Mouse (Mus musculus): ENCODE data around the gene Gm15155. TPM values are rescaled to one million over a fixed set of nuclear protein-coding genes. Genes with fewer than 3 reads are reported as not detected.
A peak's percentile ranks its signal among the peaks of the same experiment; 100 is the strongest.

Gene Gm15155
- not detected in 2 replicates for polyA plus RNA-seq (2015; fragmentation: Nextera tagmentation; extraction: Ambion mirVana)

DNA sequence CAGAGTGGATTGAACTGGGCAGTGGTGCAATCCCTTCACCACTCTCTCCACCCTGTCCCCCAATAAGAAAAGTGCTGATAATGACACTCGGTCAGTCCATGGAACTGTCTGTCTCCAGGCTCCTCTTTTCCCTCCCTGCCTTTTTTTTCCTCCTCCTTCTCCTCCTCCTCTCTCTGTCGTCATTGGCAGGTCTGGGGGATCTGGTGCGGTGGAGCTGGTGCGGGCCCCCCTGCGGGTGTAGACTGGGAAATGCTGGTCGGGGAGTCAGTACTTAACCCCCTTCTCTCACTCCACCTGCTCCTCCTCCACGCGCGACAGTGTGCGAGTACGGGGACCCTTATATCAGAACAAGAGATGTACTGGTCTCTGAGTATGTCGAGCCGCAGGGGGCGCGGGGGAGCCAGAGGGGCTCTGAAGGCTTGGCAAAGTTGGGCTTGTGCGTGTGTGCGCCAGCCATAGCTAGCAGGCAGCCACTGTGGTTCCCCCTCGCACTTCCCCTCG is at the start of gene Gm15155:
Gene Gm15155 (plus strand): TSS at position 401 of the 501 bp plus-strand sequence.
- Histone ChIP-seq H3K27me3 (replicated peaks) (peaks cover 57% of the 10 kb centered on the region), H3K36me3 (no peaks in the 10 kb centered on the region), H3K4me1 (peaks cover 7% of the 10 kb centered on the region), H3K27ac (replicated peaks) (no peak within 1 kb of the TSS), H3K9me3 (no peaks in the 10 kb centered on the region), H3K9ac (0 out of 2 replicates have a peak within 1 kb of the TSS, but pooled peaks have one; percentile 50), H3K4me3 (peak within 1 kb of the TSS; percentile 57), H3K4me2 (peak within 1 kb of the TSS; percentile 83)
- ATAC-seq (ENCODE audit: extremely low read depth, insufficient number of reproducible peaks, low FRiP score, low TSS enrichment) = no peak
- 16% methylated on average over 19 of the region's 19 CpGs for WGBS

DNA sequence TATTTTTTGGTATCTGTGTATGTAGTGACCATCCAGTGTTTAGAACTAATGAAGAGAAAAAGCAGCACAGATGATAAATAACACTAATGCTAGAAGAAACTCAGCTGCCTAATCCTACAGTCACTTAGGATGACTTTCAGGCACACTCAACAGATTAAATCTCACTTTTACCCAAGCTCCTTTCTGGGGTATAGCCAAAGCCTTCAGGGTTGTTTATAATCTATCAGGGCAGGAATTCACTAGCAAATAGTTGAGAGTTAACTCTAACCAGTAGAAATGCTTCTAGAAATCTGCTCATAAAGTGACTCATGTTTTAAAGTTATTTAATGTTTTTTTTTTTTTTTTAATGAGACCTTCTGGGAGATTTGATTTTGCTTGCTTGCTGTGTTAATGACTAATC is 44.8 kb upstream of the Gm15155 start:
- no peak for ATAC-seq (ENCODE audit: extremely low read depth, insufficient number of reproducible peaks, low FRiP score, low TSS enrichment)
- Histone ChIP-seq H3K9me3 (no peaks in the 10 kb centered on the region), H3K9ac (no peak overlapping the region), H3K27me3 (replicated peaks) (no peaks in the 10 kb centered on the region), H3K4me2 (no peak overlapping the region), H3K4me3 (no peak overlapping the region), H3K4me1 (no peaks in the 10 kb centered on the region), H3K36me3 (no peaks in the 10 kb centered on the region), H3K27ac (replicated peaks) (no peak overlapping the region)

DNA sequence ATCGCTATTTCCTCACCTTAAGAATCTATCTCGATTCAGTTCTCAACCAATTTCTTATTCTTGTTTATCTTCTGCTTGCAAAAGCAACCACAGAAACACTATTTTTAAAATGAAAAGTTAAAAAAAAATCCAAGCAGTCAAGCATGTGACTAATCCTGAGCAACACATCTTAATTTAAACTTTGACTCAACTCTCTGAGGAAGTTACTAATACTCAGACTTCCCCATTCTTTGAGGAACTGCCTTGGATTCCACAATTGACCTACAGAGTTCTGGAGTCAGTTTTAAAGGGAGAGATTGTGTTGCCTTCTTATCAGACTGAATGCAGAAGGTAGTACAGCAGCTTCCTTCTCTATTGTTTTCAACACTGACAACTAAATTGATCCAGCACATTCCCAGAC is 40.0 kb upstream of the Gm15155 start:
- Histone ChIP-seq H3K27me3 (replicated peaks) (no peaks in the 10 kb centered on the region), H3K4me2 (no peak overlapping the region), H3K36me3 (no peaks in the 10 kb centered on the region), H3K9me3 (no peaks in the 10 kb centered on the region), H3K9ac (no peak overlapping the region), H3K4me1 (no peaks in the 10 kb centered on the region), H3K27ac (replicated peaks) (no peak overlapping the region), H3K4me3 (no peak overlapping the region)
- 64% methylated on average over 2 of the region's 2 CpGs for WGBS
- no peak for ATAC-seq (ENCODE audit: extremely low read depth, insufficient number of reproducible peaks, low FRiP score, low TSS enrichment)

DNA sequence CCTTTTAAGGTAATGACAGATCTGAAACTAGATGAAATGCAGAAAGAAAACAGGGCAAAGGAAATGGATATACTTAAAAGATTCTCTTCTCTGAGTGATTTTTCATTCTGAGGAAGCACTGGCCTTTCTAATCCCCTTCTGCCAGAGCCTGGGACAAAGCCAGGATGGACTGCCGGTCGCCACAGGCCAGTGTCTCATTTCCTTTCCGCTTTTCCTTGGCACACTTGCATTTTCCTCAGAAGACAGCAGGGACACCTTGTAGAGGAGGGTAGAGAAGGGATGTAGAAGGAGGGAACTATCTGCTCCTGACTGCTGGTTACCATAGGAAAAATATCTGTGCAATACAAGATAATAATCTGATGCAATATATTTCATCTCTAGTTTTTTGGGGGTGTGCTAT is 33.1 kb upstream of the Gm15155 start:
- no peak overlapping the region for H3K9ac ChIP-seq
- no peak overlapping the region for H3K4me3 ChIP-seq
- no peaks in the 10 kb centered on the region for H3K36me3 ChIP-seq
- H3K27me3 ChIP-seq (replicated peaks) = no peaks in the 10 kb centered on the region
- no peaks in the 10 kb centered on the region for H3K9me3 ChIP-seq
- ATAC-seq (ENCODE audit: extremely low read depth, insufficient number of reproducible peaks, low FRiP score, low TSS enrichment) = no peak
- 58% methylated on average over 3 of the region's 3 CpGs for WGBS
- no peaks in the 10 kb centered on the region for H3K4me1 ChIP-seq
- no peak overlapping the region for H3K27ac ChIP-seq (replicated peaks)
- H3K4me2 ChIP-seq = no peak overlapping the region

DNA sequence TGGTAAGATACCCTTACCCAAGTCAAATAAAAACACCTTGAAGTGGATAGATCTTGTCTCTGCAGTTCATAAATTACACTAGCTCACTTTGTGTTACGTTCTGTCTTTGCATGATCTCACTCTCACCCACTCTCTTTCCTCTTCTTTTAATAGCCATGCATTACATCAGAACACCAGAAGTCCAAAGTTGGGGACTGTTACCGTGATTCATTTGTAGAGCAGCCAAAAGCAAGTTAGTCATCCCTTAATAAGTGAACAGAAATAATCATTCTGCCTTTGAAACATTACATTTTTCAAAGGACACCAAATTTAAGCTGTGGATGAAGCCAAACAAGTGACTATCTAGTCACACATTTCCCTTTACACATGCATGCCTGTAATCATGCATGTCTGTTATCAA is 32.1 kb upstream of the Gm15155 start:
- Histone ChIP-seq H3K27ac (replicated peaks) (no peak overlapping the region), H3K9ac (no peak overlapping the region), H3K4me3 (no peak overlapping the region), H3K27me3 (replicated peaks) (no peaks in the 10 kb centered on the region), H3K36me3 (no peaks in the 10 kb centered on the region), H3K4me2 (no peak overlapping the region), H3K4me1 (no peaks in the 10 kb centered on the region), H3K9me3 (no peaks in the 10 kb centered on the region)
- ATAC-seq (ENCODE audit: extremely low read depth, insufficient number of reproducible peaks, low FRiP score, low TSS enrichment) = no peak
- 51% methylated on average over 2 of the region's 2 CpGs for WGBS

DNA sequence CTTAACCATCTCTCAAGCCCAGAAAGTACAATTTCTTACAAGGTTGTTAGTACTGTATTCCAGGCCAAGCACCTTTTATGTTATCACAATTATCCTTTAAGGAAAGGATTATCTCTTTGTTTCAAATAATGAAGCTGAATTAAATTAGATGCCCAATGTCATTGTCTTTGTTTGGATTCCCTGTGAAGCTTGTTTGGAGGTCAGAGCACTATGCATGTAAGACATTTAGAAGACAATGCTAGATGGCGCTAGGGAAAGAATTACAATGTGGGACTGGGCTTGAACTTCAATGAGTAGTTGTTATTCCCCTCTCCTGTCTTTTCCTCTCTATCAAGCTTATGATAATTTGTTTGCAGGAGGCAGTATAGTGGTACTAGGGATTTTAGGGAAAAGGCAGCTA is 29.9 kb upstream of the Gm15155 start:
- 46% methylated on average over 1 of the region's 1 CpGs for WGBS
- H3K4me2 ChIP-seq = no peak overlapping the region
- ATAC-seq (ENCODE audit: extremely low read depth, insufficient number of reproducible peaks, low FRiP score, low TSS enrichment) = no peak

DNA sequence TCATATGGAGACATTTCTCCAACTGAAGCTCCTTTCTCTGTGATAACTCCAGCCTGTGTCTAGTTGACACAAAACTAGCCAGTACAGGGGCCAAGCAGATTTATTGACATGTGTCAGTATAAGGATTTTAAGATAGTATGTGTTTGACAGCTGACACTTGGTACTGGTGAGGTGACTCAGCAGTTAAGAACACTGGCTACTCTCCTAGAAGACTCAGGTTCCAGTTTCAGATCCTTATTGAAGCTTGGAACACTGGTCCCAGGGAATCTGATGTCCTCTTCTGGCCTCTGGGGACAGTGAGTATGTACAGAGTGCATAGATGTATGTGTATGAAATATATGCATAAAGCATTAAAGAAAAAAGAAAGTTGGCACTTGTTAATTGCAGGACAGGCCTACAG is 28.2 kb upstream of the Gm15155 start:
- Histone ChIP-seq H3K27me3 (replicated peaks) (no peaks in the 10 kb centered on the region), H3K9ac (no peak overlapping the region), H3K4me1 (no peaks in the 10 kb centered on the region), H3K4me3 (no peak overlapping the region), H3K9me3 (no peaks in the 10 kb centered on the region), H3K27ac (replicated peaks) (no peak overlapping the region), H3K36me3 (no peaks in the 10 kb centered on the region), H3K4me2 (no peak overlapping the region)
- no peak for ATAC-seq (ENCODE audit: extremely low read depth, insufficient number of reproducible peaks, low FRiP score, low TSS enrichment)

More for the DNA sequence above, 29.9 kb upstream of the Gm15155 start:
- no peaks in the 10 kb centered on the region for H3K27me3 ChIP-seq (replicated peaks)
- no peaks in the 10 kb centered on the region for H3K9me3 ChIP-seq
- H3K27ac ChIP-seq (replicated peaks) = no peak overlapping the region
- H3K4me3 ChIP-seq = no peak overlapping the region
- no peaks in the 10 kb centered on the region for H3K36me3 ChIP-seq
- H3K4me1 ChIP-seq = no peaks in the 10 kb centered on the region
- no peak overlapping the region for H3K9ac ChIP-seq

DNA sequence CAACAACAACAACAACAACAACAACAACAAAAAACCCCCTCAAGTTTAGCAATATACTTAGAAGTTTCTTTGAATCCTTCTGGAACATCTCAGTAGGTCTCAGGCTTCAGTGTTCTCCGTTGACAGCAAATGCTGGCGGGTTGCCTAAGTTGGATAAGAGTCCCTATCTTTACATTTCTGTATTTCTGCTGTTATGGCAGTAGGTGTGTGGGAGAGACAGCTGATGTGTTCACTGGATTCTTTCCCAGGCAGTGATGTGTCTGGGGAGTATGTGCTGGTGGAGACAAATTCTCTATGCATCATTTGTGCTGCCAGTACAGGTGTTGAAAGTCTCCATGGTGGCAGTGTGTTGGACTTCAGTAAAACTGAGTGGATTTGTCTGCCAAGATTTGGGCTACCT is 23.3 kb upstream of the Gm15155 start:
- Histone ChIP-seq H3K4me1 (no peaks in the 10 kb centered on the region), H3K27ac (replicated peaks) (no peak overlapping the region), H3K9ac (no peak overlapping the region), H3K36me3 (no peaks in the 10 kb centered on the region), H3K4me3 (no peak overlapping the region), H3K9me3 (no peaks in the 10 kb centered on the region), H3K4me2 (no peak overlapping the region), H3K27me3 (replicated peaks) (no peaks in the 10 kb centered on the region)
- 55% methylated on average over 2 of the region's 2 CpGs for WGBS
- ATAC-seq (ENCODE audit: extremely low read depth, insufficient number of reproducible peaks, low FRiP score, low TSS enrichment) = no peak

DNA sequence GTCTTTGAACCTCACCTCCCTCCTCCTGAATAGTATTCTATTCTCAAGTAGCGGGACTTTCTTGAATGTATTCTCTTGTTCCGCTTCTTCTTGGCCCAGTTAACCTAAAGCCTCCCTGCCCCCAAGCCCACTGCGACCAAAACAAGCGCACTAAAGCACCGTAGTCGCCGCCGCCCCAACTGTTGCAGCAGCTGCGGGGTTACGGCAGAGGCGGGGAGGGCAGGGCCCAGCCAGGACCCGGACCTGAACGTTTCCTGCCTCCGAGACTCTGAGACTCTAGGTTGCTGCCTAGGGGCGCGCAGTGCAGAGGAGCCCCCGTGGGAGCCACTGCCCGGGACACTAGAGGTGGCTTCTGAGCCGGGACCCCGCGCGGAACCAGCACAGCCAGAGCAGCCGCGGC is 2.0 kb upstream of the Gm15155 start:
- H3K4me3 ChIP-seq = peak overlapping the region; percentile 57
- peak overlapping the region; percentile 83 for H3K4me2 ChIP-seq
- 6% methylated on average over 24 of the region's 24 CpGs for WGBS
- no peaks in the 10 kb centered on the region for H3K9me3 ChIP-seq
- H3K9ac ChIP-seq = peak overlapping the region; percentile 33; the same call in 1 of the 2 replicates
- no peak overlapping the region for H3K27ac ChIP-seq (replicated peaks)
- ATAC-seq (ENCODE audit: extremely low read depth, insufficient number of reproducible peaks, low FRiP score, low TSS enrichment) = no peak
- H3K36me3 ChIP-seq = no peaks in the 10 kb centered on the region
- peaks cover 7% of the 10 kb centered on the region for H3K4me1 ChIP-seq
- peaks cover 57% of the 10 kb centered on the region for H3K27me3 ChIP-seq (replicated peaks)

DNA sequence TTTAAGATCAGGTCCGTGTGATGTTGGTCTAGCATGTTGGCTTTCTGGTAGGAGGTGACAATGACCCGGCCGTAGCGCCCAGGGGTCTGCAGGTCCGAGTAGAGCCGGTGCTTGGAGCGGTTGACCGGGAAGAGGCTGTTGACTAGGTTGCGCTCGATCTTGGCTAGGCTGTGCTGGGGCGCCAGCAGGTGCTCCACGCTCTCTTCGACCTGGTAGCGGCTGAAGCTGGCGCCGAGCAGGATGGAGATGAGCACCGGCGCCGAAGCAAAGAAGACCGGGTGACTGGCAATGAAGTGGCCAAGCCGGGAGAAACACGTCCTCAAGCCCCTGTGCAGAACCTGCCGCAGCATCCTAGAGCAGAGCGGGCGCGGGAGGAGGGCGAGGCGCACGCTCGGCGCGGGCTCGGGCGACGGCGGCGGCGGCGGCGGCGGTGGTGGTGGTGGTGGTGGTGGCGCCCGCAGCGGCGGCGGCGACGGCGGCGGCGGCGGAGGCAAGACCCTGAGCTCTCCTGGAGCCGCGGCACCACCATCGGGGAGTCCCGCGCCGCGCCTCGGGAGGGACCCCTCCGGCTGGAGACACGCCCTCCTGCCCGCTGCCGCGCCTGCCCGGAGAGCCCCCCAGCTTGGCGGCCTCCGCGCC is 1.5 kb upstream of the Gm15155 start:
- H3K27ac ChIP-seq (replicated peaks) = no peak overlapping the region
- peaks cover 57% of the 10 kb centered on the region for H3K27me3 ChIP-seq (replicated peaks)
- H3K4me3 ChIP-seq = peak overlapping the region; percentile 57
- H3K4me2 ChIP-seq = peak overlapping the region; percentile 83
- peak overlapping the region; percentile 50; the same call in 1 of the 2 replicates for H3K9ac ChIP-seq
- 9% methylated on average over 20 of the region's 69 CpGs for WGBS
- no peaks in the 10 kb centered on the region for H3K9me3 ChIP-seq
- no peak for ATAC-seq (ENCODE audit: extremely low read depth, insufficient number of reproducible peaks, low FRiP score, low TSS enrichment)
- H3K4me1 ChIP-seq = peaks cover 7% of the 10 kb centered on the region
- no peaks in the 10 kb centered on the region for H3K36me3 ChIP-seq

DNA sequence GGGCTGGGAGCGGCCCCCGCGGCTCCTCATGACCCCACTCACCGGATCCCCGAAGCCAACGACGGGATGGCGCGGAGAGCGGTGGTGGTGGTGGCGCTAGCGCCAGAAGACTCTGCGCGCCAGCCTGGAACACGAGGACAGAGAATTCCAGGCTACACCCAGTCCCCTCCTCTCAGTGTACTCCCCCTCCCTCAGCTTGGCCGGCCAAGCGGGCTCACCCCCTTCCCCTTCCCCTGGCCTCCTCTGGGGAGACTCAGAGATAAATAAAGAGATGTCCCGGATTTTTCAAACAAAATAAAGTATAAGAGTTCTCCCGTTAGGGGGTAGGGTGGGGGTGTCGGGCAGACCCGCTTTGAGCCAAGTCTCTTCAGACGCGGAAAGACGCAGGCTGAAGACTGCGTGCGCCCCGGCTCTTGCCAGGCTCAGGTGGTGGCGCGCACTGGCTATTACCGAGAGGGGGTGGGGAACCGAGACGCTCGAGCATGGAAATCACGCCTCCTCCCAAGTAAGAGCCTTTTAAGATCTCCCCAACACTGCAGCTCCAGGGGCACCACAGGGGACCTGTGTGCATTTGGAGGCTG is 750 bp upstream of the Gm15155 start, which contains the start of gene Ptchd1:
Gene Ptchd1 (minus strand): TSS at position 114 of the 581 bp plus-strand sequence.
- 11% methylated on average over 31 of the region's 34 CpGs for WGBS
- ATAC-seq (ENCODE audit: extremely low read depth, insufficient number of reproducible peaks, low FRiP score, low TSS enrichment) = no peak
- H3K36me3 ChIP-seq = no peaks in the 10 kb centered on the region
- peaks cover 57% of the 10 kb centered on the region for H3K27me3 ChIP-seq (replicated peaks)
- peak within 1 kb of the TSS; percentile 50; the same call in 1 of the 2 replicates for H3K9ac ChIP-seq
- H3K4me2 ChIP-seq = peak within 1 kb of the TSS; percentile 83
- H3K4me3 ChIP-seq = peak within 1 kb of the TSS; percentile 57
- H3K9me3 ChIP-seq = no peaks in the 10 kb centered on the region
- no peak within 1 kb of the TSS for H3K27ac ChIP-seq (replicated peaks)
- peaks cover 7% of the 10 kb centered on the region for H3K4me1 ChIP-seq

DNA sequence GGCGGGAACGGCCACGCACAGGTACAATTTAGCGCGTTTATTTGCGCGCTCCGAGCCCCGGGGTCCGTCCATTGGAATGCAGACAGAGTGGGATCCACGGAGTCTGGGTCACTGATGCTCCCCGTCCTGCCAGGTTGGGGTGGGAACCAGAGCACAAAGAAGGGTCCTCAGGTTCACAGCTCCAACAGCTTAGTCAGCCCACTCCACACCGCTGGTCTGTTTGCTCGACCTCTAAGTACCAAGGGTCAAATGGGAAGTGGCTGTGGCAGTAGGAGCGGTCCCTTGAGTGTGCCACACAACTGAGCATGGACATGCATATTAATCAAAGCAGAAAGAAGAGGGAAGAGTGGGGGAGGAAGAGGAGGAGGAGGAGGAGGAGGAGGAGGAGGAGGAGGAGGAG is 354 bp downstream of the Gm15155 start:
- WGBS = 23% methylated on average over 15 of the region's 15 CpGs
- Histone ChIP-seq H3K27ac (replicated peaks) (no peak overlapping the region), H3K9me3 (no peaks in the 10 kb centered on the region), H3K4me2 (peak overlapping the region; percentile 83), H3K4me1 (peaks cover 7% of the 10 kb centered on the region), H3K4me3 (peak overlapping the region; percentile 57), H3K9ac (no peak overlapping the region), H3K27me3 (replicated peaks) (peaks cover 57% of the 10 kb centered on the region), H3K36me3 (no peaks in the 10 kb centered on the region)
- ATAC-seq (ENCODE audit: extremely low read depth, insufficient number of reproducible peaks, low FRiP score, low TSS enrichment) = no peak

All from heart, embryonic 13.5 days (tissue).